ENCODE assay signal across 15 mouse cellular contexts in genomic region chr7:128309776-128310175, GRCm38 (mm10). TPM values are rescaled to one million over a fixed set of nuclear protein-coding genes. Genes with fewer than 3 reads are reported as not detected.
DNase-seq lines count a peak whose midpoint lies in the region; ATAC-seq lines count a peak whose summit lies in the region.
"Had no signal": no experiment of that assay in that cellular context is flagged by ENCODE, and none has a peak within 500 bp of the region (broad histone marks: within the 10 kb centered on the region; RNA-seq: fewer than 3 reads in every experiment).

No protein-coding gene starts in this region.

- no peaks in the 10 kb centered on the region for H3K9me3 ChIP-seq in embryonic facial prominence, embryonic 14.5 days (ENCODE audit: control insufficient read depth, low read length)
- H3K9me3 ChIP-seq in embryonic facial prominence, embryonic 10.5 days = no peaks in the 10 kb centered on the region
- no peaks in the 10 kb centered on the region for H3K9me3 ChIP-seq in hindbrain, embryonic 14.5 days (ENCODE audit: control insufficient read depth, low read length)
- H3K9me3 ChIP-seq in hindbrain, embryonic 11.5 days (ENCODE audit: control insufficient read depth, low read length) = no peaks in the 10 kb centered on the region
- no peaks in the 10 kb centered on the region for H3K9me3 ChIP-seq in liver, embryonic 16.5 days (replicated peaks; ENCODE audit: control insufficient read depth, low read length)
- H3K9me3 ChIP-seq in midbrain, embryonic 10.5 days (replicated peaks) = no peaks in the 10 kb centered on the region
- H3K9me3 ChIP-seq: heart, embryonic 13.5 days; neural tube, embryonic 13.5 days had no signal

- no peak overlapping the region for H3K9ac ChIP-seq in embryonic facial prominence, embryonic 14.5 days (ENCODE audit: low read depth, low read length)
- H3K9ac ChIP-seq in hindbrain, embryonic 14.5 days = no peak overlapping the region
- no peak overlapping the region for H3K9ac ChIP-seq in hindbrain, embryonic 11.5 days (ENCODE audit: low read depth, low read length)
- peak overlapping the region; percentile 35 for H3K9ac ChIP-seq in liver, embryonic 16.5 days (ENCODE audit: low read depth, low read length)
- H3K9ac ChIP-seq: heart, embryonic 13.5 days; neural tube, embryonic 13.5 days had no signal

- no peaks in the 10 kb centered on the region for H3K36me3 ChIP-seq in embryonic facial prominence, embryonic 14.5 days (ENCODE audit: control insufficient read depth, insufficient read depth, low read length)
- H3K36me3 ChIP-seq in embryonic facial prominence, embryonic 10.5 days (replicated peaks) = no peaks in the 10 kb centered on the region
- H3K36me3 ChIP-seq in hindbrain, embryonic 14.5 days (replicated peaks; ENCODE audit: control insufficient read depth, insufficient read depth) = no peaks in the 10 kb centered on the region
- H3K36me3 ChIP-seq in hindbrain, embryonic 11.5 days (ENCODE audit: control insufficient read depth, insufficient read depth, low read length) = no peaks in the 10 kb centered on the region
- no peaks in the 10 kb centered on the region for H3K36me3 ChIP-seq in liver, embryonic 16.5 days (ENCODE audit: control insufficient read depth, insufficient read depth)
- H3K36me3 ChIP-seq in midbrain, embryonic 10.5 days = no peaks in the 10 kb centered on the region
- H3K36me3 ChIP-seq: heart, embryonic 13.5 days; neural tube, embryonic 13.5 days had no signal

- H3K4me3 ChIP-seq in embryonic facial prominence, embryonic 14.5 days (ENCODE audit: low read depth, low read length) = no peak overlapping the region
- no peak overlapping the region for H3K4me3 ChIP-seq in embryonic facial prominence, embryonic 10.5 days
- H3K4me3 ChIP-seq in hindbrain, embryonic 14.5 days (replicated peaks; ENCODE audit: low read length) = no peak overlapping the region
- no peak overlapping the region for H3K4me3 ChIP-seq in hindbrain, embryonic 11.5 days (ENCODE audit: low read depth, low read length)
- H3K4me3 ChIP-seq in liver, embryonic 16.5 days (ENCODE audit: low read depth, low read length) = no peak overlapping the region
- H3K4me3 ChIP-seq in midbrain, embryonic 10.5 days = no peak overlapping the region
- H3K4me3 ChIP-seq: heart, embryonic 13.5 days; neural tube, embryonic 13.5 days had no signal

- WGBS in embryonic facial prominence, embryonic 14.5 days = 60% methylated on average over 1 of the region's 1 CpGs
- WGBS in embryonic facial prominence, embryonic 10.5 days = 69% methylated on average over 1 of the region's 1 CpGs
- 71% methylated on average over 1 of the region's 1 CpGs for WGBS in hindbrain, embryonic 14.5 days
- 89% methylated on average over 1 of the region's 1 CpGs for WGBS in hindbrain, embryonic 11.5 days
- 0% methylated on average over 1 of the region's 1 CpGs for WGBS in liver, embryonic 16.5 days (ENCODE audit: insufficient replicate concordance)
- 83% methylated on average over 1 of the region's 1 CpGs for WGBS in midbrain, embryonic 10.5 days

- no peaks in the 10 kb centered on the region; the same call in 1 of the 2 replicates for H3K4me1 ChIP-seq in embryonic facial prominence, embryonic 14.5 days (ENCODE audit: control insufficient read depth, insufficient read depth, low read length)
- H3K4me1 ChIP-seq in embryonic facial prominence, embryonic 10.5 days = peaks cover 20% of the 10 kb centered on the region
- no peaks in the 10 kb centered on the region for H3K4me1 ChIP-seq in hindbrain, embryonic 14.5 days (replicated peaks; ENCODE audit: control insufficient read depth, insufficient read depth, low read length)
- H3K4me1 ChIP-seq in hindbrain, embryonic 11.5 days (replicated peaks; ENCODE audit: control insufficient read depth, insufficient read depth, low read length) = no peaks in the 10 kb centered on the region
- peaks cover 16% of the 10 kb centered on the region for H3K4me1 ChIP-seq in liver, embryonic 16.5 days (ENCODE audit: control insufficient read depth, low read depth, low read length)
- 0 out of 2 replicates have a peak, but pooled peaks cover 3% of the 10 kb centered on the region for H3K4me1 ChIP-seq in midbrain, embryonic 10.5 days
- H3K4me1 ChIP-seq: neural tube, embryonic 13.5 days had no signal

- no peaks in the 10 kb centered on the region for H3K27me3 ChIP-seq in embryonic facial prominence, embryonic 14.5 days (replicated peaks; ENCODE audit: control insufficient read depth, insufficient read depth, low read length)
- H3K27me3 ChIP-seq in embryonic facial prominence, embryonic 10.5 days (replicated peaks; ENCODE audit: low read depth, poor library complexity, severe bottlenecking) = no peaks in the 10 kb centered on the region
- no peaks in the 10 kb centered on the region for H3K27me3 ChIP-seq in hindbrain, embryonic 14.5 days (ENCODE audit: control insufficient read depth, insufficient read depth, low read length)
- H3K27me3 ChIP-seq in hindbrain, embryonic 11.5 days (ENCODE audit: control insufficient read depth, insufficient read depth, low read length) = no peaks in the 10 kb centered on the region
- H3K27me3 ChIP-seq in liver, embryonic 16.5 days (ENCODE audit: control insufficient read depth, insufficient read depth, low read depth, low read length) = peaks cover 21% of the 10 kb centered on the region
- no peaks in the 10 kb centered on the region for H3K27me3 ChIP-seq in midbrain, embryonic 10.5 days (ENCODE audit: low read depth, poor library complexity, severe bottlenecking)
- H3K27me3 ChIP-seq: neural tube, embryonic 13.5 days had no signal

- H3K4me2 ChIP-seq in embryonic facial prominence, embryonic 14.5 days (ENCODE audit: low read depth, low read length) = no peak overlapping the region
- no peak overlapping the region for H3K4me2 ChIP-seq in hindbrain, embryonic 14.5 days (replicated peaks)
- H3K4me2 ChIP-seq in hindbrain, embryonic 11.5 days (replicated peaks; ENCODE audit: low read depth, low read length) = no peak overlapping the region
- H3K4me2 ChIP-seq in liver, embryonic 16.5 days (ENCODE audit: low read depth, low read length) = peak overlapping the region; percentile 31
- H3K4me2 ChIP-seq: heart, embryonic 13.5 days; neural tube, embryonic 13.5 days had no signal

- H3K27ac ChIP-seq in embryonic facial prominence, embryonic 14.5 days (replicated peaks; ENCODE audit: low read depth, low read length) = peak overlapping the region; percentile 3; the same call in 1 of the 2 replicates
- no peak overlapping the region for H3K27ac ChIP-seq in embryonic facial prominence, embryonic 10.5 days (replicated peaks)
- peak overlapping the region; percentile 22; the same call in 1 of the 2 replicates for H3K27ac ChIP-seq in hindbrain, embryonic 14.5 days
- no peak overlapping the region for H3K27ac ChIP-seq in hindbrain, embryonic 11.5 days (ENCODE audit: low read depth, low read length)
- peak overlapping the region; percentile 9; the same call in 1 of the 2 replicates for H3K27ac ChIP-seq in liver, embryonic 16.5 days (ENCODE audit: low read length)
- H3K27ac ChIP-seq in midbrain, embryonic 10.5 days (replicated peaks) = no peak overlapping the region
- H3K27ac ChIP-seq: heart, embryonic 13.5 days; neural tube, embryonic 13.5 days had no signal

- 0 out of 2 replicates have a peak, but pooled peaks have one; percentile 1 for ATAC-seq in embryonic facial prominence, embryonic 14.5 days (ENCODE audit: low read depth)
- no peak for ATAC-seq in hindbrain, embryonic 14.5 days (ENCODE audit: low FRiP score)
- ATAC-seq in hindbrain, embryonic 11.5 days (ENCODE audit: low FRiP score) = no peak
- ATAC-seq in liver, embryonic 16.5 days (ENCODE audit: low read depth) = no peak
- ATAC-seq: inflammation-experienced regulatory T-cells, adult 6 months had no signal

- peak; percentile 6 for DNase-seq in embryonic facial prominence, embryonic 14.5 days (ENCODE audit: low spot score)
- no peak for DNase-seq in embryonic facial prominence, embryonic 10.5 days (ENCODE audit: low spot score)
- DNase-seq in hindbrain, embryonic 14.5 days (ENCODE audit: low spot score) = no peak
- DNase-seq in hindbrain, embryonic 11.5 days (ENCODE audit: low spot score) = no peak
- DNase-seq in MN1 (ENCODE audit: low spot score) = peak; percentile 38
- no peak for DNase-seq in ovary, postnatal 36 days (ENCODE audit: low spot score)
- DNase-seq in midbrain, embryonic 10.5 days (ENCODE audit: low spot score) = no peak
- DNase-seq: midbrain, embryonic 14.5 days; right cerebral cortex, postnatal 14 days had no signal

RNA-seq across cellular contexts. Expression of gene BC017158, which starts 11.8 kb away (rescaled TPM):
- polyA plus RNA-seq in embryonic facial prominence, embryonic 14.5 days (2014; fragmentation: Nextera tagmentation; extraction: Ambion mirVana) = 23.6 and 26.1 TPM in 2 replicates
- 24.6 and 27.3 TPM in 2 replicates for polyA plus RNA-seq in embryonic facial prominence, embryonic 10.5 days (2016; fragmentation: Nextera tagmentation; extraction: Ambion mirVana)
- 23.6 and 23.9 TPM in 2 replicates for polyA plus RNA-seq in hindbrain, embryonic 14.5 days (2014; fragmentation: Nextera tagmentation; extraction: Ambion mirVana)
- 18.3 and 22.0 TPM in 2 replicates for polyA plus RNA-seq in hindbrain, embryonic 11.5 days (2014; fragmentation: Nextera tagmentation; extraction: Ambion mirVana)
- 20.5 and 23.3 TPM in 2 replicates for polyA plus RNA-seq in liver, embryonic 16.5 days (2015; fragmentation: Nextera tagmentation; extraction: Ambion mirVana)
- 24.6 and 26.3 TPM in 2 replicates for polyA plus RNA-seq in midbrain, embryonic 10.5 days (2016; fragmentation: Nextera tagmentation; extraction: Ambion mirVana)

RNA-seq across cellular contexts. Expression of gene Slc5a2, which starts 44.3 kb away (rescaled TPM):
- not detected in 2 replicates for polyA plus RNA-seq in embryonic facial prominence, embryonic 14.5 days (2014; fragmentation: Nextera tagmentation; extraction: Ambion mirVana)
- polyA plus RNA-seq in embryonic facial prominence, embryonic 10.5 days (2016; fragmentation: Nextera tagmentation; extraction: Ambion mirVana) = 0.10 and 0.28 TPM in 2 replicates
- 0.23 TPM in 1 of 2 replicates, not detected in the other for polyA plus RNA-seq in hindbrain, embryonic 14.5 days (2014; fragmentation: Nextera tagmentation; extraction: Ambion mirVana)
- polyA plus RNA-seq in hindbrain, embryonic 11.5 days (2014; fragmentation: Nextera tagmentation; extraction: Ambion mirVana) = 0.25 TPM in 1 of 2 replicates, not detected in the other
- 1.4 and 1.7 TPM in 2 replicates for polyA plus RNA-seq in liver, embryonic 16.5 days (2015; fragmentation: Nextera tagmentation; extraction: Ambion mirVana)
- 0.28 and 0.50 TPM in 2 replicates for polyA plus RNA-seq in midbrain, embryonic 10.5 days (2016; fragmentation: Nextera tagmentation; extraction: Ambion mirVana)
- polyA plus RNA-seq: C2C12; heart, embryonic 13.5 days; inflammation-experienced regulatory T-cells, adult 6 months; lung, embryonic 16.5 days; midbrain, embryonic 14.5 days; neural tube, embryonic 13.5 days had no signal

Comparison
In these comparisons a context has a peak if more than half of its experiments do, and no peak if none do; other contexts are left out.
1. DNase-seq: peak in embryonic facial prominence, embryonic 14.5 days (single experiment) and MN1 (single experiment); none in embryonic facial prominence, embryonic 10.5 days (single experiment), hindbrain, embryonic 14.5 days (single experiment), hindbrain, embryonic 11.5 days (single experiment), ovary, postnatal 36 days (single experiment) and midbrain, embryonic 10.5 days (single experiment).
2. H3K27ac ChIP-seq: peak in embryonic facial prominence, embryonic 14.5 days (single experiment), hindbrain, embryonic 14.5 days (single experiment) and liver, embryonic 16.5 days (single experiment); none in embryonic facial prominence, embryonic 10.5 days (single experiment), hindbrain, embryonic 11.5 days (single experiment) and midbrain, embryonic 10.5 days (single experiment).